Mouse (Mus musculus) neural tube, embryonic 11.5 days (tissue): ENCODE measurements at regions not wholly inside any gene's neighbourhood (a gene's known extent, or its start where the extent isn't known, plus 50 kb on each side); places are given as distances from the start of the nearest gene placed in this dataset.

Experiments
- ATAC-seq: fragments of 200-750 bp; cut with Nextera tagmentation; 2 replicates; pipeline ENCODE4 v1.8.0; 2017; ENCODE audit warnings: moderate number of reproducible peaks, mild to moderate bottlenecking, moderate TSS enrichment, moderate library complexity; ENCODE audit not compliant: insufficient read depth, low FRiP score, low TSS enrichment
- DNase-seq: peaks from one replicate; pipeline ENCODE4 v3.0.0-alpha.2; 2015; ENCODE audit warnings: low spot score
- H3K27ac ChIP-seq: fragments of 300-500 bp; sonication (generic); 2 replicates; pipeline ENCODE4 v1.5.1; 2014; ENCODE audit warnings: low read depth, mild to moderate bottlenecking, low read length
- H3K27me3 ChIP-seq: fragments of 300-500 bp; sonication (generic); 2 replicates; pipeline ENCODE4 v1.6.1; 2014; ENCODE audit warnings: mild to moderate bottlenecking, low read length, mixed read lengths; ENCODE audit not compliant: control insufficient read depth, insufficient read depth
- H3K36me3 ChIP-seq: fragments of 300-500 bp; sonication (generic); 2 replicates; pipeline ENCODE4 v1.6.1; 2014; ENCODE audit warnings: mild to moderate bottlenecking, low read length, moderate library complexity, mixed read lengths; ENCODE audit not compliant: control insufficient read depth, insufficient read depth
- H3K4me1 ChIP-seq: fragments of 300-500 bp; sonication (generic); 2 replicates; pipeline ENCODE4 v1.6.1; 2014; ENCODE audit warnings: low read length, mixed read lengths; ENCODE audit not compliant: control insufficient read depth, insufficient read depth
- H3K4me2 ChIP-seq: fragments of 300-500 bp; sonication (generic); 2 replicates; pipeline ENCODE4 v1.6.1; 2014; ENCODE audit warnings: low read depth, mild to moderate bottlenecking, moderate library complexity
- H3K4me3 ChIP-seq: fragments of 300-500 bp; sonication (generic); 2 replicates; pipeline ENCODE4 v1.5.1; 2014; ENCODE audit warnings: low read depth, low read length
- H3K9ac ChIP-seq: fragments of 300-500 bp; sonication (generic); 2 replicates; pipeline ENCODE4 v1.6.1; 2014; ENCODE audit warnings: mild to moderate bottlenecking, low read length
- H3K9me3 ChIP-seq: fragments of 300-500 bp; sonication (generic); 2 replicates; pipeline ENCODE4 v1.6.1; 2016; ENCODE audit warnings: low read length; ENCODE audit not compliant: control insufficient read depth
- WGBS: fragments of 180-500 bp; shearing (Covaris S2); extraction: QIAGEN DNeasy Blood & Tissue Kit; methylation state at CpG from one replicate; pipeline ENCODE4 v1.1.7; 2014; 5-methylcytosine and 5-hydroxymethylcytosine counted together

DNA sequence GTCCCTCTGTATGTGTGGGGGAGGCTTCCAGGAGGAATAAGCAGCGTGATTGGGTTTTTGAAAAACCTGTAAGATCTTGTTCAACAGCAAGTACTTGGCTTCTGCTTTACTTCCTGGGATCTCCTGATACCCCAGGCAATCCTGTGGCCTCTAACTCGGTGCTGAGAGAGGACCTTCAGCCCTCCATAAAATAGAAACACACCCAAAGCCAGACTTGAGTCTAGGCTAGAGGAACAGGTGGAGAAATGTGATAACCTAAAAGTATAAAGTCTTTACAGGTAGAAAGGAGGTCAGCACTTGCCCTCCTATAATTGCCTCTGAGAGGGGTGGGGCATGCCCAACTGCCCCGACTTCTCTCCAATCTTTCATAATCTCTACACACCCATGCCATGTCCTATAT is 183.1 kb downstream of the Ankrd16 start:
- ATAC-seq (no peak), DNase-seq (no peak)
- Histone ChIP-seq H3K27me3 (no peaks in the 10 kb centered on the region), H3K9me3 (no peaks in the 10 kb centered on the region), H3K36me3 (no peaks in the 10 kb centered on the region), H3K27ac (no peak overlapping the region), H3K9ac (no peak overlapping the region), H3K4me2 (no peak overlapping the region), H3K4me1 (no peaks in the 10 kb centered on the region), H3K4me3 (no peak overlapping the region)
- 84% methylated on average over 3 of the region's 3 CpGs for WGBS

DNA sequence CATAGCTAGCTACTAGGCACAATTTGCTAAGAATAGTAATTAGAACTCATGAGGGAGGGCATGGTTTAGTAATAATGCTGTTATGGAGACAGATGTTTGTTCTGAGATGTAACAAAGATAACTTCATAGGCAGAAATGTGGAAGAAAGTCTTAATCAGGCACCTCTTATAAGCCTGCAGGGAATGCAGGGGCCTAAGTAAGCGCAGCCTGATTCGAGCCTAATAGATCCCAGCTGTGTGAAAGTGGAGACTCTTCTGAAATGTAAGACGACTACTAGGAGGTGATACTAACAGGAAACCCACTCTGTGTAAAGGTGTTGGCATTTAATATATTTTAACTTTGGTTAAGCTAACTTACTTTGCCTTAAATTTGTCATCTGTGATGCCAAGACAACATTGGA is 187.7 kb downstream of the Ankrd16 start:
- no peak for DNase-seq
- WGBS = 37% methylated on average over 3 of the region's 3 CpGs
- H3K36me3 ChIP-seq = no peaks in the 10 kb centered on the region
- H3K27ac ChIP-seq = no peak overlapping the region
- no peak for ATAC-seq
- H3K4me2 ChIP-seq = no peak overlapping the region
- H3K4me1 ChIP-seq = no peaks in the 10 kb centered on the region
- no peaks in the 10 kb centered on the region for H3K27me3 ChIP-seq
- no peaks in the 10 kb centered on the region for H3K9me3 ChIP-seq
- H3K9ac ChIP-seq = no peak overlapping the region
- no peak overlapping the region for H3K4me3 ChIP-seq

DNA sequence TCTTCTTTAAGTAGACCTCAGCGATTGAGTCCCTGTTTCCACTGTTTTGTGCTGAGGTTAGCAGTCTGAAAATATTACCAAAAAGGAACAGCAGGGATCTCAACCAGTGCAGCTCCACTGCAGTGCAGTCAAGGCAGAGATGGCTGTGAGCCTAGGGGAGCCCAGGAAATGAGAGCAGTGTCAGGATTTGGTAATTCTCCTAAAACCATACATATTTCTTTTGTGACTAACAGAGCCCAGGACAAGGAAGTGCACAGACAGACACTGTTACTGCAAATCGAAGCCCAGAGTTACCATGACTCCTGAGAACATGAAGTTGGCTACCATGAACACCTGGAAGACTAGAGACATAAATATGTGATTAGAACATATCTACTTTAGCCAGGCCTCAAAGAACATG is 189.3 kb downstream of the Ankrd16 start:
- no peaks in the 10 kb centered on the region for H3K4me1 ChIP-seq
- H3K27me3 ChIP-seq = no peaks in the 10 kb centered on the region
- no peaks in the 10 kb centered on the region for H3K36me3 ChIP-seq
- no peak overlapping the region for H3K4me3 ChIP-seq
- no peak for ATAC-seq
- no peak overlapping the region for H3K9ac ChIP-seq
- no peak overlapping the region for H3K4me2 ChIP-seq
- WGBS = 82% methylated on average over 2 of the region's 2 CpGs
- H3K27ac ChIP-seq = no peak overlapping the region
- DNase-seq = no peak
- H3K9me3 ChIP-seq = no peaks in the 10 kb centered on the region

DNA sequence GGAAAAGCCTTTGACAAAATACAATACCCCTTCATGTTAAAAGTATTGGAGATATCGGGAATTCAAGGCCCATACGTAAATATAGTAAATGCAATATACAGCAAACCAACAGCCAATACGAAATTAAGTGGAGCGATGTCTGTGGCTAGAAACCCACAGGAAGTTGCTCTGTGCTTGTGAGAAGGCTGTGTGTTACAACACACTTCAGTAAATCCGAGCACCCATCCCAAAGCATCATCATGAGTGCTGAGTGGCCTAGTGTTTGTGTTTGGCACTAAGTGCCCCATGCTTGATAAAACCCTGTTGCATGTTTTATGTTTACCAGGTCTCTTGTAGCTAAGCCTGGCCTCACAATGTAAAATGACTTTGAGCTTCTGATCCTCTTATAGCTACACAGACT is 194.3 kb downstream of the Ankrd16 start:
- 89% methylated on average over 5 of the region's 5 CpGs for WGBS
- no peak for ATAC-seq
- H3K36me3 ChIP-seq = no peaks in the 10 kb centered on the region

DNA sequence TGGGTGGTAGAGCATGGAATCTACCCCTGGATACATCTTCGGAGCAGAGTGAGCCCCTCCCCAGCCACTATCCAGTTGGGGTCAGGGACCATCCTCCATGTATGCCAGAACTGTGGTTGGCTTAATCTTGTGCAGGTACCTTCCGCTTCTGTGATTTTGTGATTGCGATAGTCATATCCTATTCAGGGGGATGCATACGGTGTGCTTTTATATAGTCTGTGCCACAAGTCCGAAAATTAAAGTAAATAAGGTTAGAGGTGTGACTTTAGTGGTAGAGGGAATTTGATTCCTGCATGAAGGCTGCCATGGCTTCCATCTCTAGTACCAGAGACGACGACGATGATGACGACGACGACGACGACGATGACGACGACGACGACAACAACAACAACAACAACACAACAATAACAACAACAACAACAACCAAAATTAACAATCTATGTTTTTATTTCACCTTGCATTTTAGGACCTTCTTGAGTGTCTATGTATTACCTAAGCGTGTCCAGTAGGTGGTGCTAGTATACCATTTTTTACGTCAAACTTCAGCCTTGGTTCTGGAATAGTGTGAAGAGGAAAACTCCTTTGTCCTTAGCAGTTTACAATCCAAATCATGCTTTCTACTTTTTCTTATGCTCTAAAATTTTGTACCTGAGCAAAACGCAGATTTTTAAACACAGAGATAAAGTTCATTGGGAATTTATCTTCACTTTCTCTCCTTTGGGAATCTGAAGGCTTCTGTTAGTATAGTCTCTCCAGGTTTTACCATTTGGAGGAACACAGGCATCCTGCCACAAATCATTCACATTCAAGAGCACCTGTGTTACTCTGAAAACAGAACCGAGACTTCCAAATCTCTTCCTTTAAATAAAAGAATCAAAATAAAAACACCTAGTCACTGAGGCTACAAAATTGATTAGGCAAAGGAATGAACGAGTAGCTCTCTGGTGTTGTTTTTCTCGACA is 224.5 kb downstream of the Ankrd16 start:
- ATAC-seq = peak; percentile 65; the same call in 1 of the 2 replicates
- H3K9ac ChIP-seq = no peak overlapping the region
- no peaks in the 10 kb centered on the region for H3K4me1 ChIP-seq
- H3K27ac ChIP-seq = no peak overlapping the region
- no peak for DNase-seq
- no peaks in the 10 kb centered on the region for H3K27me3 ChIP-seq
- no peaks in the 10 kb centered on the region for H3K9me3 ChIP-seq
- 35% methylated on average over 24 of the region's 24 CpGs for WGBS
- no peaks in the 10 kb centered on the region for H3K36me3 ChIP-seq
- H3K4me2 ChIP-seq = no peak overlapping the region
- no peak overlapping the region for H3K4me3 ChIP-seq

More for the DNA sequence above, 194.3 kb downstream of the Ankrd16 start:
- DNase-seq = no peak
- H3K9ac ChIP-seq = no peak overlapping the region
- H3K4me1 ChIP-seq = no peaks in the 10 kb centered on the region
- no peaks in the 10 kb centered on the region for H3K27me3 ChIP-seq
- no peak overlapping the region for H3K4me3 ChIP-seq
- H3K4me2 ChIP-seq = no peak overlapping the region
- no peak overlapping the region for H3K27ac ChIP-seq
- H3K9me3 ChIP-seq = no peaks in the 10 kb centered on the region

DNA sequence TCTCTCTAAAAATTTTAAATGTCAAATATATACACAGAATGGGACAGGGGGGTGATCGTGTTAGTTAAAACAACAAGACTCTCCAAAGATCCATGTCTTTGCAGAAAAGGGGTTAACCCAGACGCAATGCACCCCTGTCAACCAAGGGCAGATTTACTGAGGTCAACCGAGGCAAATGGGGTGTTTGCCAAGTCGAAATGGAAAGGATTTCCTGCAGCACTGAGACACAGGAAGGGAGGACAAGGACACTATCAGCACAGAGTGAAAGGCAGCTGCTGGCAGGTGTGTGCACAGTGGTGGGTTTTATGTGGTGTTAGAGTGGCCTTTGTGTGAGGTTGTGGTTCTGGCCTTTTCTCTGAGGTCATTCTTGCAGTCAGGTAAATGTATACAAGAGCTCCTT is 226.7 kb downstream of the Ankrd16 start:
- Histone ChIP-seq H3K4me3 (no peak overlapping the region), H3K4me2 (no peak overlapping the region), H3K27ac (no peak overlapping the region), H3K9ac (no peak overlapping the region), H3K27me3 (no peaks in the 10 kb centered on the region), H3K9me3 (no peaks in the 10 kb centered on the region), H3K4me1 (no peaks in the 10 kb centered on the region), H3K36me3 (no peaks in the 10 kb centered on the region)
- ATAC-seq (no peak), DNase-seq (no peak)
- WGBS = 47% methylated on average over 4 of the region's 4 CpGs

DNA sequence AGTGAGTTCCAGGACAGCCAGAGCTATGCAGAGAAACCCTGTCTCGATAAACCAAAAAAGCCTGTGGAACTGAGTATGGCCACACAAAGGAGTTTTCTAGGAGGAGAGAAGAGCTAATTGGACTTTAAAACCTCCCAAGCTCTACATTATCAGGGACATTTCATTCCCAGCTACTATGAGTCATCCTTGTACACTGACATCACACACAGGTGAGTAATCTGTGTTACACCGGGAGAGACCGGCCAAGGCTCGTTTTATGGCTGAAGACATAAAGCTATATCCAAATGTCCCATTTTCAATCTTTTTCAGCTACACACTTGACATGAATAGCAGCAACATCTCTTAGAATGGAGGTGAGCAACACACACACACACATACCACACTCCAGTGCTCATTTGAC is 229.5 kb downstream of the Ankrd16 start:
- H3K4me3 ChIP-seq = no peak overlapping the region
- no peak for DNase-seq
- WGBS = 96% methylated on average over 4 of the region's 4 CpGs

DNA sequence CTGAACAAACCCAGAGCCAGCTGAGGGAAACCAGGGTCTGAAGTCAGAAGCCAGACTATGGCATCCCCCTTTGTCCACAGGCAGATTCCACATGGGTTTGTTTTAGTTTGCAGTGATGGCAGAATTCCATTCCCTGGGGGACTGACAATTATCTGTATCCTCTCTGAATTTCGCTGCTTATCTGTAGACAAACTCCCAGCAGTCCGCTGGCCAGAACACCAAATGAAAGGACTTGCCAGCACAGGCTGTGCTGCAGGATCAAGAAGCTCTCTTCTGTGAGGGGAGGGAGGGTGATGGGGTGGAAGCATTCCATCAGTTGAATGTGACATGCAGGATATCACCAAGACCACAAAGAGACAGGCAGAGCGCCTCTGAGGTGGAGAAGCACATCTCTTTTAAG is 233.8 kb downstream of the Ankrd16 start:
- Histone ChIP-seq H3K4me3 (no peak overlapping the region), H3K27me3 (peaks cover 6% of the 10 kb centered on the region; the same call in 1 of the 2 replicates), H3K4me1 (no peaks in the 10 kb centered on the region), H3K4me2 (no peak overlapping the region), H3K9me3 (no peaks in the 10 kb centered on the region), H3K36me3 (no peaks in the 10 kb centered on the region), H3K9ac (no peak overlapping the region), H3K27ac (no peak overlapping the region)
- no peak for ATAC-seq
- 74% methylated on average over 3 of the region's 3 CpGs for WGBS
- no peak for DNase-seq

More for the DNA sequence above, 229.5 kb downstream of the Ankrd16 start:
- no peak for ATAC-seq
- H3K9me3 ChIP-seq = no peaks in the 10 kb centered on the region
- no peaks in the 10 kb centered on the region for H3K4me1 ChIP-seq
- no peaks in the 10 kb centered on the region for H3K36me3 ChIP-seq
- H3K4me2 ChIP-seq = no peak overlapping the region
- H3K9ac ChIP-seq = no peak overlapping the region
- no peak overlapping the region for H3K27ac ChIP-seq
- H3K27me3 ChIP-seq = no peaks in the 10 kb centered on the region

DNA sequence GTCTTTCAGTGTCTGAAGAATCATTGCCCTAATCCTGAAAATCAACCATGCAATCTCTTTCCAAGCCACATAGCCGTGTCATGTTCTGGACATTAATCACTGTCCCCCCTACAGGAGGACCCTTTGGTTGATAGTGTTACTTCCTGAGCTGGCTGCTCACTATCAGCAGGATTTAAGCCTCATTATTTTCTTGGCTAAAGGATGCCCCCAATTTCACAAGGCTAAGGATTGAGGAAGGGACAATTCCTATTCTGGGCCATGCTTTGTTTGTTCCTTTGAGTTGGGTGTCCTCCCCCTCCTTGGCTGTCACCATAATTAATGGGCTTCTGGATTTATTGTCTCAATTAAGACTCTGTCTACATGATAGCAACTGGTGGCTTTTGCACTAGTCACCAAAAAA is 241.9 kb downstream of the Ankrd16 start:
- Histone ChIP-seq H3K36me3 (no peaks in the 10 kb centered on the region), H3K4me1 (no peaks in the 10 kb centered on the region), H3K4me3 (no peak overlapping the region), H3K27ac (no peak overlapping the region), H3K9me3 (no peaks in the 10 kb centered on the region), H3K27me3 (peaks cover 4% of the 10 kb centered on the region; the same call in 1 of the 2 replicates), H3K9ac (no peak overlapping the region), H3K4me2 (no peak overlapping the region)
- peak; percentile 17 for DNase-seq
- peak; percentile 61 for ATAC-seq
- 0% methylated on average over 1 of the region's 1 CpGs for WGBS
